Mouse (Mus musculus): ENCODE measurements at regions not wholly inside any gene's neighbourhood (a gene's known extent, or its start where the extent isn't known, plus 50 kb on each side); places are given as distances from the start of the nearest gene placed in this dataset.

- no peak for DNase-seq (ENCODE audit: low spot score in 2 of 2)
Measured at GRCm38 (mm10) chr2:27590511-27590910, 75.6 kb downstream of the Wdr5 start.

DNA sequence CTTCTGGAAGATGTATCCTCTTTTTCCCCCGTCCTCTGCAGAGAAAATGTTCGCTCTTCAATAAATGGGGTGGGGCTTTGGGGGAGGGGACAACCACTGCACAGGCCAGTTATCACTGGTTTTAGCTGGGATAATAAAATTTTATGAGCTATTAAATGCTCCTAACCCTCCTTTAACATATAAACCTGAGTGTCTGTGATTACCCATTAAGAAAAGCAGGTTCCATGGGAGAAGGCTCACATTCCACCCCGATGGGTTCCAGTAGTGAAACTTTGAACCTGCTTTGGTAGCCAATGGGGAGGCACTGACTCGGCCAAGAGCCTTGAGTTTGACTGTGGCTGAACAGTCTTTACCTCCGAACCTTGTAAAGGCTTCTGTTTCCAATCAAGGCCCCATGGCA, 76.7 kb downstream of the Wdr5 start:
- DNase-seq (ENCODE audit: low spot score in 2 of 2) = no peak

DNA sequence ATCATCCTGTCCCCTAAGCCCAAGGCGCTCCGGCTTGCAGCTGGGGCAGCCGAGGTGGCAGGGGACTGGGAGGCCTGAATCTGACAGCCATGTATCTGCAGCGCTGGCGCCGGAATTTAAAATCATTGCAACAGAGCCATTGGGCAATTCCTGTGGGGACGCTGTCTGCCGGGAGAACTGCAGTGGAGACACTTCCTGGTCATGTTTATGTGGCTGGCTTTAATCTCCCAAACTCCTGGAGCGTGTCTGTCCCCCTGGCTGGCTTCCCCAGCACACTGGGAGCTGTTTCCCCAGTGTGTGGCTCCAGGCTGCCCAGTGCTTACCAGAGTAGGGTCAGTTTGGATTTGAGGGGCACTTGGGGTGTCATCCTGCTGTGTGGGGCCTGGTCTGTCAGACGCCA, 78.4 kb downstream of the Wdr5 start:
- peak; percentile 78 to 83 for DNase-seq (ENCODE audit: low spot score in 2 of 2)

GRCm38 (mm10) chr2:27595251-27595650, 80.3 kb downstream of the Wdr5 start:
- DNase-seq (ENCODE audit: low spot score in 2 of 2) = no peak

GRCm38 (mm10) chr2:27596217-27596616, 80.0 kb upstream of the Rxra start:
- peak; percentile 37 to 60 for DNase-seq (ENCODE audit: low spot score in 2 of 2)

- DNase-seq (ENCODE audit: low spot score in 2 of 2) = peak; percentile 63 to 76
Measured at GRCm38 (mm10) chr2:27596966-27597365, 79.3 kb upstream of the Rxra start.

DNA sequence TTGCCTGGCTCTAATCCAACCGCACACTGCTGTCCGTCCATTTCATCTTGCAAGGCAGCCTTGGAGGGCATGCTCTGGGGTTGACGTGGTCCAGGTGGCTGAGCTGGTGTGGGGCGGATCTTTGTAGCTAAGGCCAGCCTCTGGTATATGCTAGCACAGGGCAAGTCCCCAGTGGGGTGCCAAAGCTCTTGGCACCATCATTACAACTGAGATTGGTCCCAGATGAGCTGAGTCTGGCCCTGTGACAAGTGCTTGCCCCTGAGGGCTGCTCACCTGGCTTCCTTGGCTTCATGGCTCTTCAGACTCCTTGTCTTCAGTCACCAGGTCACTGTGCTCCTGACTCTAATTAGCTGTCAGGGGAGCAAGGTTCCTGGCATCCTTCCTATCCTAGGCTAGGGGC, 78.3 kb upstream of the Rxra start:
- DNase-seq (ENCODE audit: low spot score in 2 of 2) = no peak

DNA sequence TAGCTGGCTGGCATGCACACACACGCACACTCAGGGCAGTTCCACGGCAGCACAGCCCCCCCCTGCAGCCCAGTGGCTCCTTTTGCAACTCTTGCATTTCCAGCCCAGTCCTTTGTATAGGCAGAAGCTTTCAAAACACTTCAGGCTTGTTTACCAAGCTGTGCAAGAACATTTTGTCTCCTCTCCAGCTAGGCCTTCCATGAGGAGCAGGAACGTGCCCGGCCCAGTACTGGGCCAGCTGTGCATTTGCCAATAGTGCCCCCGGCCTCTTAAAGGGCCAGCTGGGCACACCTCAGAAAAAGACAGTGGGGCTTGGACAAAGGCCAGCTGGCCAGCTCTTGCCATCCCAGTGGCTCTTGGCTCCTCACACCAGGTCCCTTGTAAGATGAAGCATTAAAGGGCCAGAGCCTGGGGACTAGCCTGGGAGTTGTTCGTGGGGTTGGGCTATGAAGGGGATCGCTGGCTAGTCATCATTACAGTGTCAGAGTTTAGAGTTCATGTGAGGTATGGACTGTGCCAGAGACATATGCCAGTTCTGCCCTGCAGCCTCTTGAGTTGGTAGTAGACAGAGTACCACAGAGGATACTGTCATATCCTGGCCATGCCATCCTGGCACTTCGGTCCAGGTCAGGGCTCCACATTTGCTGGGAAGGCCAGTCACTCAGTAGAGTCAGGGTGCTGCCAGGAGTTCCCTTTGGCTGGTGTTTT, 77.0 kb upstream of the Rxra start:
- peak; percentile 34 to 35 for DNase-seq (ENCODE audit: low spot score in 2 of 2)

DNA sequence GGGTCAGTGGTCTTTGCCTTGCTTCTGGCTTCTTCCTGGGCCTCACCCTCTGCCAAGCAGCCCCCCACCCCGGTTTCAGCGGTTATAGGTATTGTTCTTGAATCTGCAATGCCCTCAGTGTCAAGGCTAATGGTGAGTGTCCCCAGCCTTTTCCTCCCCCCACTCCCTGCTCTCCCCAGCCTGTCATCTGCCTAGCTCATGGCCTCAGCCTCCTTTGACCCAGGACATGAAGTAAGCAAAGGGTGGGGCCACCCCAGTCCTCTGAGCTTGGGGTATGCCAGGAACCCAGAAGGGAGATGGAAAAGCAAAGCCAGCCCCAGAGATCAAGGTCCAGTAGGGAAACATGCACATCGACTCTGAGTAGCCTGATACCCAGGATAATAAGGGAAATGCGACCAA, 76.5 kb upstream of the Rxra start:
- no peak for DNase-seq (ENCODE audit: low spot score in 2 of 2)

- no peak for DNase-seq (ENCODE audit: low spot score in 2 of 2)
Measured at GRCm38 (mm10) chr2:27603333-27603732, 72.9 kb upstream of the Rxra start.

GRCm38 (mm10) chr2:27604588-27604987, 71.7 kb upstream of the Rxra start:
- no peak for DNase-seq (ENCODE audit: low spot score in 2 of 2)

DNA sequence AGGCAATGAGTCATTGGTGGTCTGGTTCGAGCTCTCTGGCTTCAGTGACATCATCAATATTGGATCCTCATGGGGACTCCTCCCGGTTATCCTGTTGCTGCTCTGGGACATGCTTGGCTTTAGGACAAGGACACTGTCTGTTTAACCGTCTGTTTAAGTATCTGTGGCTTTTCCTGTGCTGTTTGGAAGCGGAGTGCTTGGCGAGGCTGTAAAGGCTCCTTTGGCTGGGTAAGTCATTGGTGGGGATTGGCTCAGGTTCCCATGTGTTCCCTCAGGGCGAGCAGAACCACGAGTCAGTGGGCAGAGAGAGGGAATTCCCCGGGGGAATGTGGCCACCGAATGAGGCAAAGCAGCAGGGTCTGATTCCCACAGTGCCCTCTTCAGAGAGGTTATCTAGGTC, 69.4 kb upstream of the Rxra start:
- no peak for DNase-seq (ENCODE audit: low spot score in 2 of 2)

DNA sequence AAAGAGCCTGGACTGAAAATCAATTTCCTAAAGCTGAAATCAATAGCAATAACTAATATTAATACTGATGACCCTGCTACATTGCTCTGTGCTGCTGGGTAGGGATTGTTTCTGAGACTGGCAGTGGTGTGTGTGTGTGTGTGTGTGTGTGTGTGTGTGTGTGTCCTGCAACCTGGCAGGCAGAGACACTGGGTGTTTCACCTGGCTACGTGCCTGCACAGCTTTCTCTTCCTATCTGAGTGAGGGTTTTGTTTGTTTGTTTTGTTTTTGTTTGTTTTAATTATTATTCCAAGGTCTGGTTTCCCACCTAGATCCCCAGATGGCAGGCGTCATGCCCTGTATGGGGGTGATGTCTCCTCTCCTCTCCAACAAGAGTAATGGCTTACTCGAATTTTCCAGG, 54.5 kb upstream of the Rxra start:
- no peak for DNase-seq (ENCODE audit: low spot score in 2 of 2)

GRCm38 (mm10) chr2:27624656-27625366, 51.4 kb upstream of the Rxra start:
- no peak for DNase-seq (ENCODE audit: low spot score in 2 of 2)
